Mouse (Mus musculus): Measurements from ENCODE around the gene Slc4a3. TPM values are rescaled to one million over a fixed set of nuclear protein-coding genes. Genes with fewer than 3 reads are reported as not detected.

Slc4a3 gene
- total RNA-seq, 2 experiments from 2014 or later: not detected

DNA sequence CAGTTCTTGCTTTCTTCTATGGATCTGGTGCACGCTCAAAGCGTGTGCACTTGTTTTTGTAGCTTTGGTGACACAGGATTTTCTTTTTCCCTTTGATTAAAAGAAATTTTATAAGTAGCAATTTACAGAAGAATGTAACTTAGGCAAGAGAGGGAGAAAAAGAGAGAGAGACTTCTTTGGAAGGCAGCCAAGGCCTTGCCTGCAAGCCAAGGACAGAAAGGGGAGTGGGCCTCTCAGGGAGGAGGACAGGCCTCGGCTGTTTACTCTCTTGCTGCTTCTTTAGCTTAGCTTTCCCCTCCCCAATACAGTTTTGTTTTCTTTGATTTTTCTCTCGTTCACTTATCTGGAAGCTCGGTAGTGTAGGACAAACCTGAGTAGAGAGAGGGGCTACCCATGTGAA lies 26.5 kb upstream of the Slc4a3 start:
- ATAC-seq (replicated peaks; ENCODE audit: low FRiP score, poor library complexity, severe bottlenecking): no peak

DNA sequence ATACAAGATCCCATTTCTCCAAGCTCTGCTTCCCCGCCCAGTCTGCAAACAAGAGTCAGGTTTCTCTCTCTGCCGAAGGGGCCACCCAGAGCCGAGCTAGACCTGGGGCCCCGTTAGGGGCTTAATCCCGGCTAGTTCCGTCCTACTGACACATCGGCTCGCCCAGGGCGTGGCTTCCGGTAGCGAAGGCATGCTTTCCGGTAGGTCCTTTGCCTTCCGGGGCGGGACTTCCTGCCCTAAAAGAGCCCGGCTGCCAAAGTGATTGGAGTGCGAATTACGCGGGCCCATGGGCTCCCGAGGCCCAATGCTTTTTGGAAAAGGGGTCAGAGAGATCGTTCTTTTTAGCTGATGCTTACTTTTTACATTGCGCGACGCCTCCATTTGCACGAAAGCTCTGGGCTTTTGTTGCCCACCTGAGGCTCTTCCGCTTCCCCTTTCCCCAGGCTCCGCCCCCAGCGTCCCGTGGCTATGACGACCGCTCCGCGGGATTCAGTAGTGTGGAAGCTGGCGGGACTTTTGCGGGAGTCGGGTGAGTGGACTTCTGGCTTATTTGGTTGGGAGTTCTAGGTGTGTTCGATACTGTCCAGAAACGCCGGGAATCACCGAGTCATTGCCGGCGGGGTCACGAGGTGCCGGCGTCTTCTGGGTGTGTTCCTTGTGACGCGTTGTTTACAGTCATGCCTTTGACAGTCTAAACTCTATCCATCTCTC lies 24.6 kb upstream of the Slc4a3 start, which contains the start of gene Stk11ip:
TSS of gene Stk11ip (plus strand) at position 209 of the 711 bp plus-strand sequence.
- peak; percentile 95 for ATAC-seq (replicated peaks; ENCODE audit: low FRiP score, poor library complexity, severe bottlenecking)

DNA sequence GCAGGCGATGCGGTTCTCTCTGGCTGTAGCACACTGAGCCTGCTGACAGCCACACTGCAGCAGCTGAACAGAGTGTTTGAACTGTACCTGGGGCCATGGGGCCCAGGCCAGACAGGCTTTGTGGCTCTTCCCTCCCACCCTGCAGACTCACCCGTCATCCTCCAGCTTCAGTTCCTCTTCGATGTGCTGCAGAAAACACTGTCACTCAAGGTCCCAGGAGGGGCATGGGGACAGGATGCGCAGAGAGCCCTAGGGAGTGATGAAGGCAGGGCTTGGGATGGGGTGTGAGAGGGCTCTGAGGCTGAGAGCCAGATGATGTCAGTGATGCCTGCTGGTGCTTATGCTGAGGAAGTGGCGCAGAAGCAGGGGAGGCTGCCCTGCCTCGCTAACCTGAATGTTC lies 21.4 kb upstream of the Slc4a3 start:
- ATAC-seq (replicated peaks; ENCODE audit: low FRiP score, poor library complexity, severe bottlenecking): no peak

DNA sequence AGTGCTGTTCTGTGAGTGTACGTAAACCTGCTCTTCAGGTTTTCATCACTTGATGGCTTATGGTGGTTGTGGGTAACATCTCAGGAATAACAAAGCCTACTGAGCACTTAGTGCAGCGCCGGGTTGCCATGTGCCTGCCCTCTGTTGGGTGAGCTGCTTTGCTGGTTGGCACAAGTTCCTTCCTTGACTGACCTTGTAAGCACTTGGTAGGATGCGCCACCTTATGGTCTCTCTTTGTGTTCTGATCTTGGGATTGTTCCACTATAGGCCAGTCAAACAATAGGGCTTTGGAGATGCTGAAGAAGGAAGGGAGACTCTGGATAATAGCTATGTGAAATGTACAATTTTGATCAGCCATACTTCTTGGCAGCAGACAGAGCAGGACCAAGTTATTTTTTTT lies 15.5 kb upstream of the Slc4a3 start:
- ATAC-seq (replicated peaks; ENCODE audit: low FRiP score, poor library complexity, severe bottlenecking): no peak

DNA sequence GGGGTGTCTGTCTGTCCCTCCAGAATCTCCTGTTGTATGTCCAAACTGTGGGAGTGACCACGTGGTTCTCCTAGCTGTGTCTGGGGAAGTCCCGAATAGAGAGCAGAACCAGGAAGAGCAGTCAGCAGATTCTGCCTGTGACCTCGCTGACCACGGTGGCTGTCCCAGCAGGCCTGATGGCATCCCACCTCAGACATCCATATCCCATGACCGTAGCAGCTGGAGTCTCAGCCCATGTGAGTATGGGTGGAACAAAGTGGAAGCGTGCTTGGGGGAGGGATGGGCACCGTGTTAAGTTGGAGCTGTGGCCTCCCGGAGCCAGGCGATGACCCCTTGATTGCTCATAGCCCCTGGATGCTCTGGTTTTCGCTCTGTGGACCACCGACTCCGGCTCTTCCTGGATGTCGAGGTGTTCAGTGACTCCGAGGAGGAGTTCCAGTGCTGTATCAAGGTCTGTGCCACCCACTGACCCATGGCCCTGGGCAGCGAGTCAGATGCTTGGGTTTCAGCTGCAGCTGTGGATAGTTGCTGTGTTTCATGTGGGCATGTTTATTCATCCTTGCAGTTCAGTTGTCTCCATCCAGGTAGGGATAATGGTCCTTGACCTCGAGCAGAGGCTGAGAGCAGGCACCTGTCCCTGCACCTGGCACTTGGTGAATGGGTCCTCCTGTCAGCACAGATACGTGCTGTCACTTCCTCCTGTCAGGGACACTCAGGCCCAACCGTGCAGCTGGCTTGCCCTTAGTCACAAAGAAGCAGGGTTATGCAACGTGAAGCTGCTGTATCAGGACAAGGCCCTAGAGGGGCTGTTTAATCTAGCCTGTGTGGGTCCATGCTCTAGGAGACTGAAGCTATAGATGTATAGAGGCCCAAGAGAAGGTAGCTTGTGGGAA lies 13.5 kb upstream of the Slc4a3 start:
- no peak for ATAC-seq (replicated peaks; ENCODE audit: low FRiP score, poor library complexity, severe bottlenecking)

DNA sequence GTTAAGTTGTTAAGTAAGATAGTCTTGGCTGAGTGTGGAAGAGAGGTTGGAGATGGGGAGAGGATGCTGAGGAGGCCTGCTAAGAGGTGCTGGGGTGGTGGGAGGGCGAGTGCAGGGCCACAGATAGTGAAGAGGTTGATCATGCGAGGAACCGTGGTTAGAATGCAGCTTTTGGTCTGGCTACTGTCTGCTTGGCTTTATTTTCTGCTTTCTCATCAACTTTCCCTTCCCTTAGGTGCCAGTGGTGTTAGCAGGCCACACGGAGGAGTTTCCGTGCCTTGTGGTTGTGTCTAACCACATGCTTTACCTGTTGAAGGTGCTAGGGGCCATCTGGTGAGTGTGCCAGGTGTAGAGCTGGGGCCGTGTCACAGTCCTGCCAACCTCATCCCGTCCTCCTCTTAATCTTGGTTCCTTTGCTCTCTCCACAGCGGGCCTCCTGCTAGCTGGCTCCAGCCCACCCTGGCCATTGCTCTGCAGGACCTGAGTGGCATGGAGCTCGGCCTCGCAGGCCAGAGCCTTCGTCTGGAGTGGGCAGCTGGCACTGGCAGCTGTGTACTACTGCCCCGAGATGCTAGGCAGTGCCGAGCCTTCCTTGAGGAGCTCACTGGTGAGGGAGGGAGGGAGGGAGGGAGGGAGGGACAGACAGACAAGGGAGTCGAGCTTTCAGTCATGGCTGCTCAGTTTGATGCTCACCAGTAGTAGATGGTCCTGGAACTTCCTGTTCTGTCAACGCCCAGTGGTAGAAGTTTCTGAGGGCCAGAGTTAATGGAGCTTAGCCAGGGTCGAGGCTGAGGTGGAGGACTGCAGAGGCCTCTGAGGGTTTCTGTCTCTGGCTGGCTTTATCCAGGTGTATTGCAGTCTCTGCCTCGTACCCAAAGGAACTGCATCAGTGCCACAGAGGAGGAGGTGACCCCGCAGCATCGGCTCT lies 12.5 kb upstream of the Slc4a3 start:
- ATAC-seq (replicated peaks; ENCODE audit: low FRiP score, poor library complexity, severe bottlenecking): no peak

DNA sequence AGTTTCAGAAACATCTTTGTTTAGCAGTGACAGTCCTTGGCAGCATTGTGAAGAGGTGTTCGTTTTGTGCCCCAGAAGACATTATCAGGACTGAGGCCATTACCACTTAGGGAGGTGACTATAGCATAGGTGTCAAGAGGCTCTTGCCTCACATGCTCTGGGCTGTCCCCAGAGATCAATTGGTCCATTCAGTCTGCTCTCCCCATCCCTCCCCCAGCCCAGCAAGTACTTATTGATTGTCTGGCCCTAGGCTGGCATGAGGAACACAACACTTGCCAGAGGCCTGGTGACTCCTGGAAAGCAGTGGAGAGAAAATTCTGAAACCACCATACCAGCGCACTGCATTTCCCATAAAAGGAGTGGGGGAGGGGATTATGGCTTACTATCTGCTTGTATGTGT lies 8.5 kb upstream of the Slc4a3 start:
- no peak for ATAC-seq (replicated peaks; ENCODE audit: low FRiP score, poor library complexity, severe bottlenecking)

DNA sequence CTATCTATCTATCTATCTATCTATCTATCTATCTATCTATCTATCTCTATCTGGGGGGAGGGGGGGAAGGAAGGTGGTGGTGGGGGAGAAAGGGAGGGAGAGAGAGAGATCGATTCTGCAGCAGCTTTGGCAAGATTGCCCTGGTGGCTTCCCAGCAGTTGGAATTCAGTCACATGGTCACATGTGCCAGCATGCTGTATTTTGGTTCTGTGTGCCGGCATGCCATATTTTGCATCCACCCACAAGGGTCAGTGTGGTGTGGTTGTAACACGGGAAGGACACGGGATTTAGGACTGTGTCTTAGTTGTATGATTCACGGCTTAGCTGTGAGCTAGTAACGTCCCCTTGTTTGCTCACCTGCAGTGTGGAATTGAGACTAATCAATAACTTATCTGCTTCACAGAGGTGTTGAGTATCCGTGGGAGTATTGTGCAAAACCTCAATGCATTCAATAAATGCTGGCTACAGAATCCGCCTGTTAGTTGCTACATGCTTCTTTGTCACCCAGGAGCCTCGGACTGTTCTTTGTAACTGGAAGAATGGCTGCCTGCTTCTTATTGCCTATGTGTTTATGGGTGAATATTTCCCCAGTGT lies 7.4 kb upstream of the Slc4a3 start:
- no peak for ATAC-seq (replicated peaks; ENCODE audit: low FRiP score, poor library complexity, severe bottlenecking)

DNA sequence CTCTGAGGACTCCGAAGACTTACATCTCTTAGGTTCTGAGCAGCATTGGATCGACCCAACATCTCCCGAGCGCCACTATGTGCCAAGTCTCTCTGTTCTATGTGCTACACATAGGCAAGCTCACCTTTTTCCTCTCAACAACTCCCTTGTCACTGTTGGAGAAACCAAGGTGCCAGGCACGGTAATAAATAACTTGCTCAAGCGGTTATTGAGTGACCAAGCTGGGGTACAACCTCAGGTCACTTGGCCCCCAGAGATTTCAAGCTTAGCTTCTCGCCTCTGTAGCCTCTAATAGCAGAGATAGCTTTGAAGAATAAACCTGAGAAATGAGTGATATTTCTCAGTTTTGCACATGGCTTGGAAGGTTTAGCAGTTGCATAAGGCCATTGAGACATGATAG lies 4.6 kb upstream of the Slc4a3 start:
- ATAC-seq (replicated peaks; ENCODE audit: low FRiP score, poor library complexity, severe bottlenecking): no peak

DNA sequence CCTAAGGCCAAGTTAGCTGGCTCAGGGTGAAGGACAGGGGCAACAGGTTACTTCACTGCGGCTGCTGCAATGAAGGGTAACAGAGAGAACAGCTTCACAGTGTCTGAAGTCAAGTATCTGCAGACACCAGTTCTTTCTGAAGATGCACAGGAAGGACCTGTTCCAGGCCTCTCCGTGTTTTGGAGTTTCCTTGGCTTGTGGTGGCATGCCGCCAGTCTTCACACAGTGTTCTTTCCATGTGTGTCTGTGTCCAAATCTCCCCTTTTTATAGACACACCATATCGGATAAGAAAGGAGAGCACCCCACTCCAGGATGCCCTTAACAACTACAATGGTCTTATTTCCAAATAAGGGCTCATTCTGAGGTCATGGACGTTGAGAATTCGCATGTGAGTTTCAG lies 1.7 kb upstream of the Slc4a3 start:
- no peak for ATAC-seq (replicated peaks; ENCODE audit: low FRiP score, poor library complexity, severe bottlenecking)

DNA sequence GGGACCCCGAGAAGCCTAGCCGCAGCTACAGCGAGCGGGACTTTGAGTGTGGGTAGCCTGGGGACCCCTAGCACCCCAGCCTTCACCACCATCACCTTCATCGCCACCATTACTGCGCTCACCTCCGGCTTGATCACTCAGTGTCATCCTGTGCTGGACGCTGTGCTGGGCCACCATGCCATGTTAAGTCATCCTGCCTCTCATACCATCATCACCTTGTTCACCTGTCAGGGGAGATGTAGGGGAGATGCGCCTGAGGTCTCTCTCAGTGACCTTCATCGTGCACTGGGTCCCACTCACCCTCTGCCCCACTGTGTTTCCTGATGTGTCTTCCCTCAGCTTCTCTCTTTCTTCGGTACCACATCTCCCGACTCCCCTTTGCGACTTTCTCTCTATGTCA lies 1.3 kb downstream of the Slc4a3 start:
- no peak for ATAC-seq (replicated peaks; ENCODE audit: low FRiP score, poor library complexity, severe bottlenecking)

DNA sequence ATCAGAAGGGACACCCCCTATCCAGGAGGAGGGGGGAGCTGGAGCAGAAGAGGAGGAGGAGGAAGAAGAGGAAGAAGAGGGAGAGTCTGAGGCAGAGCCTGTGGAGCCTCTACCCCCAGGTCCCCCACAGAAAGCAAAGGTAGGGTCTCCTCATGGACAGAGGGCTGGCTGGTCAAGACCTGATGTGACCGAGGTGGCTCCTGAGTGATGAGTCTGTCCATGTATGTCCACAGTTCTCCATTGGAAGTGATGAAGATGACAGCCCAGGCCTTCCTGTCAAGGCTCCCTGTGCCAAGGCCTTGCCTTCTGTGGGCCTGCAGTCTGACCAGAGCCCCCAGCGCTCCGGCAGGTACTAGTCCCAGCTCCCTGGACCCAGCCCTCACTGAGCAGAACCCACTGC lies 2.0 kb downstream of the Slc4a3 start:
- no peak for ATAC-seq (replicated peaks; ENCODE audit: low FRiP score, poor library complexity, severe bottlenecking)

DNA sequence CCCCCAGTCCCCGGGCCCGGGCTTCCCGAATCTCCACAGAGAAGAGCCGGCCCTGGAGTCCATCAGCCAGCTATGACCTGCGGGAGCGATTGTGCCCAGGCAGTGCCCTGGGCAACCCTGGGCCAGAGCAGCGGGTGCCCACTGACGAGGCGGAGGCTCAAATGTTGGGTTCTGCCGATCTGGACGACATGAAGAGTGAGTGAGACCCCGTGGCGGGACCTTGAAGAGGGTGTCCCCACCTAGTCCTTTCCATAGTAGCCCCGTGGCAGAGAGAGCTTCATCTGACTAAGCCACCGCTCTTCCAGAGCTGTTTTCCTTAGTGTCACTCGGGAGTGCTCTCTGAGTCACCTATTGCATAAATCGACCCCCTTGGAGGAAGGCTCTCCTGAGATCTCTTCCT lies 2.8 kb downstream of the Slc4a3 start:
- ATAC-seq (replicated peaks; ENCODE audit: low FRiP score, poor library complexity, severe bottlenecking): no peak

DNA sequence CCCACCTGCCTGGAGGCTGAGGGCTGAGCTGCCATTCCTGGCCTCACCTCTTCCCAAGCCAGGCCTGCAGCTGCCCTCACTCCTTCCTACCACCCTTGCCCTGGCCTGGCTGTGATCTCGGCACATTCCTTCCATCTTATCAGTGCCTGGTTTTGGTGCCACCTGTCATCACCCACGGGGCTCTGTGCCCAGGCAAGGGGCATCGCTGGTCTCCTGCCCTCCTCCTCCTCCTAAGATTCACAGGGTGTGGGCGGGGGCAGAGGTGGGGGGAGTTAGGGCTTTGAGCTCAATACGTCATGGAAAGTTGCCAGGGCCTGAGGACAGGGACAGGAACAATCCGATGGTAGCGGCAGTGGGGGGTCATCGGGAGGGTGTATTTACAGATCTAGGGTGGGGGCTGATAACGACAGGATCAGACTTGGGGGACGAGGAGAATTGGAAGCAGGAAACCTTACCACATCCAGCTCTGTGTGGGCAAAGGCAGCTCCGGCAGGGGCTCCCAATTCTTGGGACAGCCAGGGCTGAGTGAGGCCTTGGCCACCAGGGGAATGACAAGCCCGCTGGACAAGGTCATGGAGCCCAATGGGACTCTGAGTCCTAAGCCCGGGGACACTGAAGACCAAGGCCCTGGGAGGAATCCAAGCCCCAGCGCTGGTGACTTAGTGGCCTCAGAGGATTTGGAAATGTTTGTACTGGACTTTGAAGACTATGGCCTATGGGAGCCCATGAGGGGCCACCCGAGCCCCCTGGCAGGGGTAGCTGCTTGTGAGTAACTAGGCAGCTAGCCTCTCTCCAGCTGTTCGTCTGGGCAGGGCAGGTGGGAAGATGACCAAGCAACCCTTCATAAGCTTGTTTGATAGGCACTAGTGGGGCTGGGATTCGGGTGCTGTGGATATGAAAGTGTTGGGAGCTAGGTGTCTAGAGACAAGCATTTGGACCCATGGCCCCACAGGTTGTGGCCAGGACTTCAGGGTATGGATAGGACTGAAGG lies 3.5 kb downstream of the Slc4a3 start:
- ATAC-seq (replicated peaks; ENCODE audit: low FRiP score, poor library complexity, severe bottlenecking): no peak

DNA sequence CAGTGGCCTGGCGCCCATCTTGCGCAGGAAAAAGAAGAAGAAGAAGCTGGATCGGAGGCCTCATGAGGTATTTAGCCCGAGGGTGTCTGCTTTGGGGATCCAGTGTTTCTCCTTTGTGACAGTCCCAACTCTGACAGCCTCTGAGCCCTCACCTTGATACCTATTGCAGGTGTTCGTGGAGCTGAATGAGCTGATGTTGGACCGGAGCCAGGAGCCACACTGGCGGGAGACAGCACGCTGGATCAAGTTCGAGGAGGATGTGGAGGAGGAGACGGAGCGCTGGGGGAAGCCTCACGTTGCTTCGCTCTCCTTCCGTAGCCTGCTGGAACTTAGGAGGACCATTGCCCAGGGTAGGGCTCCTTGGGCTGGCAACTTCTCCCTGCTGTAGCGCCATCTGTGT lies 4.5 kb downstream of the Slc4a3 start:
- no peak for ATAC-seq (replicated peaks; ENCODE audit: low FRiP score, poor library complexity, severe bottlenecking)

DNA sequence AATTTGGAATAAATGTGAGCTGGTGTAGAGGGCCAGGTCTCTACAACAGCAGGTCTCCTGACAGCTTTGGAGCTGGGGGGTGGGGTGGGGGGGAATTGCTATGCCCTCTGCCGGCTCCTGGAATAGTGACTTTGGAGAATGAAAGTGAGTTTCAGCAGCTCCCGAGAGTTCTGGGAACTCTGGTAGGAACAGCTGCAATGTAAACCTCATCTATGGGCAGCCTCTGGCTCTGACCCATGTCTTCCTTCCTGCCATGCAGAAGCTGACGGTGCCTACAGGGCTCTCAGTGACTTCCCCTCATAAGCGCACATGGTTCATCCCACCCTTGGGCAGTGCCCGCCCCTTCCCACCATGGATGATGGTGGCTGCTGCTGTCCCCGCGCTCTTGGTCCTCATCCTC lies 9.6 kb downstream of the Slc4a3 start:
- no peak for ATAC-seq (replicated peaks; ENCODE audit: low FRiP score, poor library complexity, severe bottlenecking)

DNA sequence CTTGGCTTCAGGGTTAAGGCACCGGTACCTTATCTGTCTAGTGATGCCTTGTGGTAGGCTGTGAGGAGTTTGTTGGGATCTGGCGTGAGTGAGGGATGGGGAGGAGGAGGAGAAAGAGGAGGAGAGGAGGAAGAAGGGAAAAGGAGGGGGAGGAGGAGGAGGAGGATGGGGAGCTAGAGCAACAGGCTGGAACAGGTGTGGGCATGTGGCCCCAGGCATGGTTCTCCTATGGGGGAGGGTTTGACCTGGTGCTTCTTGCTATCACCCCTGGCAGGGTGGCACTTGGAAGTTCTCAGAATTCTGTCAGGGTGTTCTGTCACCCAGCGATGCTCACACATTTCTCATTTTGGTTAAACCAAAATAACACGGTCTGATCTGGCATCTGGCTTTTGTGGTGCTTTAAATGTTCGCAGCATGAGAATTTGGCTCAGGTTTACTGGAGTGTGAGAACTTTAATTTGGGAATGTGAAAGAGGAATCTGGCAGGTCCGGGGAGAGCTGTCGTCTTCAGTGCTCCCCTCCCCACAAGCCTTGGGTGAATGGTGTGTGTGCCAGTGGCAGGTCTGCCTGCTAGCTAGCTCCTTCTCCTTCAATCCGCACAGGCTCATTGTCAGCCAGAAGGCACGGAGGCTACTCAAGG lies 10.2 kb downstream of the Slc4a3 start:
- ATAC-seq (replicated peaks; ENCODE audit: low FRiP score, poor library complexity, severe bottlenecking): no peak

DNA sequence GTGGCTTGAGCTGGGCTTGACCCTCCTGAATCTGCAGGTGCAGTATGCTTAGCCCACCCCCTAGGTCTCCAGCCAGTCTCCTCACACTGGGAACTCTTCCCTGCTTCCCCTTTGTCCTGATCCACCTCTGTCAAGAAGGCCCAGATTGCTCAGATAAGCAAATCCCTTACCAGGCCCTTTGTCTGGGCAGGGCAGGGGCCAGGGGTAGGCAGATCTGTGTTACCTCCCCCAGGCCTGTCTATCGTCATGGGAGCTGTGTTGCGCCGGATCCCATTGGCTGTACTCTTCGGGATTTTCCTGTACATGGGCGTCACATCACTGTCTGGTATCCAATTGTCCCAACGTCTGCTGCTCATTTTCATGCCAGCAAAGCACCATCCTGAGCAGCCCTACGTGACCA lies 11.0 kb downstream of the Slc4a3 start:
- no peak for ATAC-seq (replicated peaks; ENCODE audit: low FRiP score, poor library complexity, severe bottlenecking)

Data from erythroid progenitor cell, adult 5-6 weeks (primary cell).